Mouse (Mus musculus) stomach, postnatal 0 days (tissue): ENCODE measurements around the gene Zfp809.

Experiments used
- CTCF ChIP-seq: IDR thresholded peaks from 2 replicates; pipeline ENCODE4 v1.5.1; 2016; ENCODE audit warnings: antibody characterized with exemption, low read depth, mild to moderate bottlenecking, moderate library complexity
- EP300 ChIP-seq: optimal IDR thresholded peaks from 2 replicates; pipeline ENCODE3; 2016; ENCODE audit warnings: antibody characterized with exemption

DNA sequence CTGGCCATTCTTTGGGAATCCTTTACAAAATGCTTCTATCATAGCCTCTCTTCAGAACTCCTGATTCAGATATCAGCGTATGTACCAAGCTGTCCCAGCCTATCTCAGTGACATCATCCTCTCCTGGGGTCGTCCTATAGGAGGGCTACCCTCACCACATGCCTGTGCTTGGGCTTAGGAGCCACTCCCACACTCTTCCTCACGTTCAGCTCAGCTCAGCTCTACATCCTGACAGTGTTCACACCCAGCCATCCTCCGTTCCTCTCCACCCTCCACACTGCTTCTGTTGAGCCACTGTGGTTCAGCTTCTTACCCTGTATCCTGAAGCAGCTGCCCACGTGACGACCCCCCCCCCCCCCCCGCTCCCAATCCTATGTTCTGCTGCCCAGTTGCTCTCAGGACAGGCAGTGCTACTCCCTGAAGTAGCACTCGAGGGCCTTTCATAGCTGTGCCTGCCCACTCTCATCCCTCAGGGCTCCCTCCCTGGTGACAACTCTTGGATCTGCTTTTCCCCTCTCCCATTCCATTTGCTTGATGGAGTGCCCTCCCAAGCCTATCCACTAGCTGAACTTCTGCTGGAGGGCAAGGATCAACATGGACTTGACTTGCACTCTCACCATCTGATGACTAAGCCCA lies 7.5 kb upstream of the Zfp809 start:
- no peak for TF ChIP-seq CTCF
- TF ChIP-seq EP300 = no peak
